Mouse (Mus musculus) cerebellum, postnatal 36 days (tissue): Measurements from ENCODE around the gene Emx1.

Source experiments
- DNase-seq, 2 experiments: peaks; one replicate each; pipeline ENCODE4 v3.0.0; 2021 to 2022; ENCODE audit warnings: mixed read lengths in 2 of 2

Emx1 gene

DNA sequence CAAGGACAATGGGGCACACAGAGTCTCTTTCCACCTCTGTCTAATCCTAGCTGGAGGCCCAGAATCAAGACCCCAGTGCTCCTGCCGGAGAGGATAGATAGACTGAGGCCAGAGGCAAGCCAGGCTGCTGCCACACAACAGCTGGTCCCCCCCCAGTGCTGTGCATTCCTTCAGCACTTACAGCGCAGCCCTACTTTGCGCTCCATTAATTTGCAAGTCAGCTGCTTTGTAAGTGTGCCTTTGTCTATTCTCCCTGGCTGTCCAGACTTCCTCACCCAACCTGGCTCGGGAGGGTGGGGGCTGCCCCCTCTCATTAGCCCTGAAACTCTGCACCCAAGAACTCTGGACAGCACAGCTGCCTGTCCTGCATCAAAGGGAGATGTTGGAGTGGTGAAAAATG, 44.8 kb downstream of the Emx1 start:
- no peak for DNase-seq

DNA sequence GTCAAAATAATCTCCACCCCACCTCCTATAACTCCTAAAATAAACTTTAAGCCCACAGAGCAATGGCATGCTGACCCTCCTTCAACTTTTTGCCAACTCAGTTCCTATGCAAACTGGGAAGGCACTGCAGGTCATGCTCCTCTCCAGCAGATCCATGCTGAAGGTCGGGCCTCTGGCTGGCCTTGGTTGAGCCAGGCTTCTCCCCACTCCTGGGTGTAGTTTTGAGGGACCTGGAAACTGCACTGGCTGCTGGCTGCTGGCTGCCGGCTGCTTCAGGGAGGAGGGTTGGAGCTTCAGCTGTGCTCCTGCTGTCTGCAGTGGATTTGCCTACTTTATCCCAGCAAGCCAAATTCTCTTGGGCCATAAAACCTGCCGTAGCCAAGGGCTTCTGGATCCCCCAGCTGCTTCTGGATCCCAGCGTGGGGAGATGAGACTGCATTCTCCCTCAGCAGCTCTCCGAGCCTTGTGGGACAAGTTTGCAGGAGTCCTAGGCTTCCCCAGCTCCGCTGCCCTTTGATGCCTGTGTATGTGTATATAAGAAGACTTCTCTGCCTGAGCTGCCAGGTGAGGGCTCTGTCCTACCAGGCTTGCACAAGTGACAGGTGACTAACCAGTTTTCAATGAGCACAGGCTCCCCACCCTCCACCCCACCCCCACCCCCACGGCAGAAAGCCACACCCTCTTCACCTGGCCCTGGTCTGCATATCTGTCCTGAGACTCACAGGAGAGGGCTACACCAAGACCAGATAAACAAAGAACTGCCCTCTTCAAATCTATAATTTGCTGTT, 45.8 kb downstream of the Emx1 start:
- DNase-seq, result no peak

DNA sequence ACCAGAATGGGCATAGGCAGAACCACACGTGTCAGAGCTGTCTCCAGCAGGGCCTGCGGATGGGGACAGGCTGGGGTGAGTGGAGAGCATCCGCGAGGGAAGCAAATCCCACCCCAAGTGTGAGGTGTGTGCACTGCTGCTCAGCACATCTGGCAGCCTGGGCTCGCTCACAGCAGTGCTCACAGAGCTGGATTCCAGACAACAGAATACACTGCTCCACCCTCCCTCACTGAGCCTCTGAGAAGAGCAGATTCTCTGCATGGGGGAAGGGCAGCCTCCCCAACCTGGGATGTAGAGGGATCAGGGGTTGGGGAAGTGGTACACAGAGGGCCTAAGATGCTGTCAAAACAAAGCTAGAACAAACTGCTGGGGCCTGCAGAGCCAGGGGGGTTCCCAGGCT, 47.6 kb downstream of the Emx1 start:
- no peak for DNase-seq

DNA sequence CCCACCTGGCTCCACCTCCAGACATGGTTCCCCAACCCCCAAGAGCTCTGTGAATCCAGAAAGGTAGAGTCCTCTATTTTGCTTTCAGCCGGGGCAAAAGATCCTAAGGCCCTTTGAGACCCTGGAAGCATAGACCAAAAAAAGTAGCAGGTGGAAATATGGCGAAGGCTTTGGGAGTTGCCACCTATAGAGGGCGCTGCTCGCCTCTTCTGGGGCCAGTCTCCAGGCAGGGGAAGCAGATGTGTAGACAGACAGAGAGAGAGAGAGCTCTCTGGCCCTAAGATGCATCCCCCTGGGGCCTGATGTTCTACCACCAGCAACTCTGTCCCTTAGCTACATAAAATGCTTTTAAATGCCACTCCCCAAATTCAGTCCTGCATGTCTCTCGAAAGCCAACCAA, 49.8 kb downstream of the Emx1 start:
- DNase-seq, result peak in 1 of 2 experiments; percentile 33

DNA sequence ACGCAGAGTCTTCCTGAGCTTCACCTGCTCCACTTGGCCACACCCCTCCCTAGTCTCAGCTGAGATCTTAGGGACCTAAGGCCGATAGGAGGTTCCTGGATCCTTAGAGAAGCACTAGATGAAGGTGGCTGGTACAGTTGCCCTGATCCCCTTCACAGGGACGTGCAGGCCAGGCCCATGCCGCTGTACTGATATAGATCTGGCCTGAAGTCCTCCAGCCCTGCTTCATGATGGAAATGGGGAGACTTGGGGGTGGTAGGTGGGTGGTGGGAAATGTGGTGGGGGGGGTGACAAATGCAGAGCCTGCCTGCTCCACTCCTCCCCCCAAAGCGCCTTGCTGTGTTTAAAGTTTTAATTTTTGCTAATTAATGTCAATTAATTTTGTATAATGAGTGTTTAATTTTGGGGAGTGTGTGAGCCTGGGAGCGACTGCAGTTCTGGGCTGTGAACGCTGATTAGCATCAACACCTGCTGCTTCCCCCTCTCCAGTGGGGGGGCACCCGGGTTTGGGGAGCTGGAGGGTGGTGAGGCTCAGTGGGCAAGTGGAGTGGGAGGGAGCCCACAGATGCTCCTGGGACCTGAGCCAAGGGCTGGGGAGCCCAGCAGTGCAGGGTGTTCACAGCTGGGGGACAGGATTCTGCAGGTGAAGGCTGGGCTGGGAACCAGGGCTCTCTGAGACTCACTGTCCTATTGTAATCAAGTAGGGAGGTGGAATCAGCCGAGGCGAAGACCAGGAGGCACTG, 50.5 kb downstream of the Emx1 start:
- DNase-seq, result no peak

DNA sequence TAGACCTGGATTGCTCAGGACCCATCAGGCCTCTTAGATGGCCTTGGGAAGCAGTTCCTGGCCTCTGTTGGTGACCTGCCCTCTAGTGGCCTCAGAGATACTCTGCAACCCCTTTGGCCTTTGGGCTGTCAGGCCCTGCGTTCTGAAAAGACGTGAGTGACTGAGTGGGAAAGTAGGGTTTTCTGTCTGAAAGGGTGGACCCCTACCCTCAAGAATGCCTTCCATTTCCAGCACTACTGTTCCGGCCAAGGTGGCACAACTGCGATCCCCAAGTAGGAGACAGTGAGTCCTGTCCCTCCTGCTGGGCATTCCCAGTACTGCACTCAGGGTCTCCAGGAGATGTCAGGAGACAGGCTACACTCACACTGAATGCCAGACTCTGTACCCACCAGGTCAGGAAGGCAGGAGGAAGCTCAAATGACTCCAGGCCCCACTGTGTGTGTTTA, 51.8 kb downstream of the Emx1 start:
- peak; percentile 54 to 61 for DNase-seq

DNA sequence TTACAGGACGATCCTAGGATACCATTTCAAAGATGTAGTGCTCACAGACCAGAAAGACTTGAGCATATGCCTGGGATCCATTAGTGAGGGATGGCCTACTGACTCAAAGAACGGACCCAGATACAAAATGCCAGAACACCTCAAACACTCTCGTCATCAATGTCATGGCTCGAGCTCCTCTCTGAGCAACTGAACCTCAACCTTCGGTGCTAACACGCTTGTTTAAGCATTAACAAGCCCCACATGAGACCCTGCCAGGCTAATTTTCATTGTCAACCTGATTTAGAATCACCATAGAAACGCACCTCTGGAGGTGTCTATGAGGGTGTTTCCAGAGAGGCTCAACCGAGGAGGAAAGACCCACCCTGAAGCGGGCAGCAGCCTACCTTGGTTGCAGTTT, 62.6 kb downstream of the Emx1 start:
- DNase-seq, result no peak

DNA sequence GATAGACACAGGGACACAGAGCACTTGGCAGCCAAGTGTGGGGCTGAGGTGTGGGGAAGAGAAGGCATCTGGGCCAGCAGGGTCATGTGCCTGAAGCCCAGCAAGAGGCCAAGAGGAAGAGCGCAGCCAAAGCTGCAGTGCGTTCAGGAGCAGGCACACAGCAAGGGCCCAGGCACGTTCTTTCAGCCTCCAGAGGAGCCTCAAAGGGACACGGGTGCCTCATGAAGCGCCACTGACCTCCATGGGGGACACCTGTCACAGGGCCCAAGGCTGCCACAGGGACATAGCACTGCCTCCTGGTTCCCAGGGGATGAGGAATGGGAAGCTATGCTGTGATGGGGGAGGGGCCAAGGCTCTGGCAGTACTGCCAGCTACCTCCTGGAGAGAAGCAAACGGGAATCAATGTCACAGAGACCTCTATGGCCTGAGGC, 63.6 kb downstream of the Emx1 start:
- peak; percentile 20 to 23 for DNase-seq

DNA sequence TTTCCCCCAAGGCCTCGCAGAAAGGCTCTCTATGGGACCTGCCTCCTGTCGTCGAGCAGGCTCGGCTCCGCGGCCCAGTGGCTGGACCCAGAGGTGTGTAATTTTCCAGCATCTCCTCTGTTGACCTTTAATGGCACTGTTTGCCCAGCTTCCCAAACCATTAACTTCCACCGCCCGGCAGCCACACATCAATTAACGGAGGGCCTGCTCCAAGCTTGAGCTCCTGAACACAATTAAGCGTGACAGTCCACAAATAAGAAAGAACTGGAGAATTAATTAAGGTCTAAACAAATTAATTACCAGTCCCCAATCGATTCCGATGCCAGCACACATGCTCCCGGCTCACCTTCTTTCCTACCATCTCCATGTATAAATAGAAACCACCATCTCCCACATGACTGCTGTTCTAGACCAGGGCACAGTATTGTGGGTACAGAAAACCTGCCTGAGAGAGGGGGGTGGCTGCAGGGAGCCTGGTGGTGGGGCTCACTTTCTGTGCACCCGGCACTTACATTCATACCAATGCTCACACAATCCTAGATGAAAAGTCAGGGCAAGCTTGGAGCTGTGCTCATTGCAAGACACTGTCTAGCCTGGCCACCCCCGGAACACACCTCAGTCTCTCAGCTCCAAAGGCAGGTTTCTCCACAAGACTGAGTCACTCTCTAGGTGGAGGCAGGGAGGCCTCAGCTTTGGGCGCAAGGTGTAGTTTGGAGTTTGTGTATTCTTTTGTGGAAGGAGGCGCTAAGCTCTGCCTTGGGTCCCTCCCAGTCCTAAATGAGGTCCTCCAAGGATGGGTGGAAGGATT, 65.2 kb downstream of the Emx1 start:
- DNase-seq, result no peak

DNA sequence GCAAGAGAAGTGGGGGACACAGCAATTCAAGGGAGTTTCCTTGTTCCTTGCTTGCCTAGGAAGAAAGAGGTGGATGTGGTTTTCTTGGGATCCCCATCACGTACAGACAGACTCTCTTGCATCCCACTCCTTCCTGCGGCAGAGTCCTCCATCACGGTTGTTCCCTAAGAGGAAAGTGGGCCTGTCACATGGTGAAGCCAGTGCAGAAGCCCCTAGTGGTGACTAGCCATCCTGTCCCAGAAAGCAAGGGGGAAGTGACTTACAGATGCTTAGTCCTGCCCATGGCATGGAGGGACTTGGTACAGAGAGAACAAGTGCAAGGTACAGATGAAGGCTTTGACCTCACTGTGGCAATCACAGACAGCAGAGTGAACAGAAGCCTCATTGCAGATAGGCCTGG, 66.0 kb downstream of the Emx1 start:
- DNase-seq, result no peak
